8 mouse cellular contexts compared by ENCODE assay signal in the genomic region with DNA sequence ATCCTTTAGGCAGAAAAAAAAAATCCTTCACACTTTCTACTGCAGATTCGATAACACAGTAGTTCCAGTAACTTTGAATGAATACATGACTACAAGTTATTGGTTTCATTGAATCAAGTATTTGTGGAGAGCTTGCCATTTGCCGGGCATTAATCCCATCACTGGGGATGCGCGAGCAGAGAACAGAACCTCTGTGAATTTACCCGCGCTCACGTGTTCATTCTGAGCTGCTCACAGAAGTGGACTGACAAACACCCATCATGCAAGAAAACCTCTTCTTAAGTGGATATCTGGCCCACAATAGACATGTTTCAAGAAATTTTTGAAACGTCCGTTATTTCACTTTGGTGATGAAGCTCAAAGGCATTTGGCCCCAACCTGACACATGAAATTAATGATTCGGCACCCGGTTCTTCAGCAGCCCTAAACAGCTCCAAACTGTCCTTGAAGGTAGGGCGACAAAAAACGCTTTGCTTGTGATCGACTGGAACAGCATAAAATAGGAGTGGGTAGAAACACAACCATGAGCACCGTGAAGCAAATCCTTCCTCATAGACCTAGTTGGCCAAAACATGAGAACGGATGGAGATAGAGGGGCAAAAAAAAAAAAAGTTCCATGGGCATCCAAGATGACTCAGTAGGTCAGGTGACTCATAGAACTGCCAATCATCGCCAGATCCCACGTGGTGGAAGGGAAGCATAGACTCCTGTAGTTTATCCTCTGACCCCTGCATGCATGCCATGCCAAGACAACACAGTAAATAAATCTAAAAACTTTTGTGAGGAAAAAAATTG. TPM values are rescaled to one million over a fixed set of nuclear protein-coding genes. Genes with fewer than 3 reads are reported as not detected.
DNase-seq lines count a peak whose midpoint lies in the region; ATAC-seq and TF ChIP-seq lines count a peak whose summit lies in the region.

No protein-coding gene starts in this region.

- no peaks in the 10 kb centered on the region for H3K36me3 ChIP-seq in liver, embryonic 11.5 days (ENCODE audit: control insufficient read depth, insufficient read depth, low read length)
- no peaks in the 10 kb centered on the region for H3K36me3 ChIP-seq in hindbrain, embryonic 11.5 days (ENCODE audit: control insufficient read depth, insufficient read depth, low read length)
- H3K36me3 ChIP-seq in midbrain, embryonic 10.5 days, result peaks cover 17% of the 10 kb centered on the region

- H3K4me1 ChIP-seq in liver, embryonic 11.5 days (replicated peaks; ENCODE audit: control insufficient read depth, insufficient read depth, low read length), result no peaks in the 10 kb centered on the region
- H3K4me1 ChIP-seq in cerebellum, adult 2 months (ENCODE audit: control insufficient read depth, insufficient read depth, low read length), result no peaks in the 10 kb centered on the region; the same call in 1 of the 2 replicates
- H3K4me1 ChIP-seq in hindbrain, embryonic 11.5 days (replicated peaks; ENCODE audit: control insufficient read depth, insufficient read depth, low read length), result peaks cover 4% of the 10 kb centered on the region; the same call in 1 of the 2 replicates
- H3K4me1 ChIP-seq in midbrain, embryonic 10.5 days, result peaks cover 32% of the 10 kb centered on the region

- TF ChIP-seq CTCF in cerebellum, adult 2 months (IDR thresholded peaks at IDR 0.05; ENCODE audit: borderline replicate concordance, insufficient read depth, low read depth, low read length), result no peak

- H3K9ac ChIP-seq in liver, embryonic 11.5 days (ENCODE audit: low read depth, low read length), result no peak overlapping the region
- H3K9ac ChIP-seq in hindbrain, embryonic 11.5 days (ENCODE audit: low read depth, low read length), result no peak overlapping the region

- no peak for ATAC-seq in liver, embryonic 11.5 days (replicated peaks; ENCODE audit: low FRiP score)
- ATAC-seq in hindbrain, embryonic 11.5 days (ENCODE audit: low FRiP score), result no peak

- no peaks in the 10 kb centered on the region for H3K9me3 ChIP-seq in liver, embryonic 11.5 days (ENCODE audit: control insufficient read depth, low read length)
- no peaks in the 10 kb centered on the region for H3K9me3 ChIP-seq in hindbrain, embryonic 11.5 days (ENCODE audit: control insufficient read depth, low read length)
- no peaks in the 10 kb centered on the region for H3K9me3 ChIP-seq in midbrain, embryonic 10.5 days (replicated peaks)

- H3K4me3 ChIP-seq in liver, embryonic 11.5 days (ENCODE audit: low read depth, low read length), result peak overlapping the region; percentile 74; the same call in 1 of the 2 replicates
- H3K4me3 ChIP-seq in cerebellum, adult 2 months (replicated peaks; ENCODE audit: insufficient read depth, low read depth, low read length), result peak overlapping the region; percentile 78
- H3K4me3 ChIP-seq in hindbrain, embryonic 11.5 days (ENCODE audit: low read depth, low read length), result no peak overlapping the region
- peak overlapping the region; percentile 88 for H3K4me3 ChIP-seq in midbrain, embryonic 10.5 days

- peak; percentile 25; the same call in 1 of the 2 replicates for TF ChIP-seq POLR2A in cerebellum, adult 2 months (IDR thresholded peaks at IDR 0.05; ENCODE audit: borderline replicate concordance, insufficient read depth, low read length)

- 66% methylated on average over 18 of the region's 18 CpGs for WGBS in liver, embryonic 11.5 days
- 20% methylated on average over 18 of the region's 18 CpGs for WGBS in cerebellum, adult 2 months
- 69% methylated on average over 18 of the region's 18 CpGs for WGBS in hindbrain, embryonic 11.5 days
- 74% methylated on average over 18 of the region's 18 CpGs for WGBS in midbrain, embryonic 10.5 days

- DNase-seq in liver, embryonic 11.5 days (ENCODE audit: low spot score), result no peak
- DNase-seq in liver, result no peak
- peak; percentile 59 to 74 for DNase-seq in cerebellum, adult 2 months
- DNase-seq in hindbrain, embryonic 11.5 days (ENCODE audit: low spot score), result peak; percentile 27
- no peak for DNase-seq in midbrain, embryonic 10.5 days (ENCODE audit: low spot score)
- DNase-seq in spleen, postnatal 4 days (ENCODE audit: low spot score in 2 of 2), result no peak
- DNase-seq in right cerebral cortex, postnatal 25 days, result no peak
- no peak for DNase-seq in ovary, adult 18-20 months (ENCODE audit: low spot score)

- H3K27me3 ChIP-seq in liver, embryonic 11.5 days (replicated peaks; ENCODE audit: control insufficient read depth, insufficient read depth, low read length), result peaks cover 30% of the 10 kb centered on the region
- H3K27me3 ChIP-seq in cerebellum, adult 2 months (ENCODE audit: control insufficient read depth, insufficient read depth, low read length), result no peaks in the 10 kb centered on the region
- no peaks in the 10 kb centered on the region for H3K27me3 ChIP-seq in hindbrain, embryonic 11.5 days (ENCODE audit: control insufficient read depth, insufficient read depth, low read length)
- H3K27me3 ChIP-seq in midbrain, embryonic 10.5 days (ENCODE audit: low read depth, poor library complexity, severe bottlenecking), result peaks cover 7% of the 10 kb centered on the region; the same call in 1 of the 2 replicates

- H3K27ac ChIP-seq in liver, embryonic 11.5 days (ENCODE audit: low read depth, low read length), result no peak overlapping the region
- H3K27ac ChIP-seq in cerebellum, adult 2 months (ENCODE audit: insufficient read depth, low read length), result peak overlapping the region; percentile 26; the same call in 1 of the 2 replicates
- no peak overlapping the region for H3K27ac ChIP-seq in hindbrain, embryonic 11.5 days (ENCODE audit: low read depth, low read length)
- peak overlapping the region; percentile 97; the same call in 1 of the 2 replicates for H3K27ac ChIP-seq in midbrain, embryonic 10.5 days (replicated peaks)

- H3K4me2 ChIP-seq in liver, embryonic 11.5 days, result peak overlapping the region; percentile 94
- peak overlapping the region; percentile 71 for H3K4me2 ChIP-seq in hindbrain, embryonic 11.5 days (replicated peaks; ENCODE audit: low read depth, low read length)

RNA-seq across cellular contexts. Expression of gene Dclk2, which starts 0.7 kb away (rescaled TPM):
- polyA plus RNA-seq in liver, embryonic 11.5 days (2014; fragmentation: Nextera tagmentation; extraction: Ambion mirVana), result 6.6 and 9.3 TPM in 2 replicates
- polyA plus RNA-seq in cerebellum, adult 2 months (2012; rRNA removed), result 59.1 and 59.5 TPM in 2 replicates
- polyA plus RNA-seq in hindbrain, embryonic 11.5 days (2014; fragmentation: Nextera tagmentation; extraction: Ambion mirVana), result 25.9 and 32.5 TPM in 2 replicates
- 19.0 and 28.6 TPM in 2 replicates for polyA plus RNA-seq in midbrain, embryonic 10.5 days (2016; fragmentation: Nextera tagmentation; extraction: Ambion mirVana)

Comparison
In these comparisons a context has a peak if more than half of its experiments do, and no peak if none do; other contexts are left out.
1. DNase-seq: peak in cerebellum, adult 2 months (2 of 2) and hindbrain, embryonic 11.5 days (single experiment); none in liver, embryonic 11.5 days (single experiment), liver (single experiment), midbrain, embryonic 10.5 days (single experiment), spleen, postnatal 4 days (0 of 2), right cerebral cortex, postnatal 25 days (single experiment) and ovary, adult 18-20 months (single experiment).
2. H3K27ac ChIP-seq: peak in cerebellum, adult 2 months (single experiment) and midbrain, embryonic 10.5 days (single experiment); none in liver, embryonic 11.5 days (single experiment) and hindbrain, embryonic 11.5 days (single experiment).